Mouse (Mus musculus) bone marrow, adult 2 months (tissue): Measurements from ENCODE around the gene Irgm2.

Experiments
- CTCF ChIP-seq: fragments of 200-500 bp; IDR thresholded peaks from 2 replicates; pipeline ENCODE4 v1.5.1; 2011; ENCODE audit warnings: low read length, control low read depth; ENCODE audit not compliant: control insufficient read depth, insufficient read depth
- POLR2A ChIP-seq: fragments of 200-500 bp; IDR thresholded peaks from 2 replicates; pipeline ENCODE4 v1.6.1; 2011; ENCODE audit warnings: low read depth, mild to moderate bottlenecking, control low read depth, low read length, borderline replicate concordance; ENCODE audit not compliant: control insufficient read depth

DNA sequence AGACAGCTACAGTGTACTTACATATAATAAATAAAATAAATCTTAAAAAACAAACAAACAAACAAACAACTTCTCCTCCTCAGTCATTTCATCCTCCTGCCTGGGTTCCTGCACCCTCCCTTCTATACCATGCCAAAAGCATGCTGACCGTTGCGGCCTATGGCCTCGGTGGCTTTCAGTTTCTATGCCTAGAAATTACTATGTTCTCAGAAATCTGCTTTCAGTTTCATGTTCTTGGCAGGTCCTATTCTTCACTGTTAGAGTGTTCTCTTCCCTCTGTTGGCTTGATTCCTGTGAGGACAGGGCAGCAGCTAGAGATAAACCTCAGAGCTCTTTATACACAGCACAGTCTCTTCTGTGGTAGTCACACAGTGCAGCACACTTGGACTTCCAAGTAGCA lies 15.8 kb upstream of the Irgm2 start:
- no peak for TF ChIP-seq POLR2A
- TF ChIP-seq CTCF: no peak
